Mouse (Mus musculus) ES-CJ7 (cell line): ENCODE results near the gene Gck.
"Not testable (repeated sequence)": the region's sequence is repeated elsewhere in the genome, so short reads cannot be mapped to it uniquely, and the experiment has no call there.

Source experiments
- DNase-seq: peaks from one replicate; pipeline ENCODE4 v3.0.0; 2011; ENCODE audit warnings: low read depth, low spot score

The Gck gene

DNA sequence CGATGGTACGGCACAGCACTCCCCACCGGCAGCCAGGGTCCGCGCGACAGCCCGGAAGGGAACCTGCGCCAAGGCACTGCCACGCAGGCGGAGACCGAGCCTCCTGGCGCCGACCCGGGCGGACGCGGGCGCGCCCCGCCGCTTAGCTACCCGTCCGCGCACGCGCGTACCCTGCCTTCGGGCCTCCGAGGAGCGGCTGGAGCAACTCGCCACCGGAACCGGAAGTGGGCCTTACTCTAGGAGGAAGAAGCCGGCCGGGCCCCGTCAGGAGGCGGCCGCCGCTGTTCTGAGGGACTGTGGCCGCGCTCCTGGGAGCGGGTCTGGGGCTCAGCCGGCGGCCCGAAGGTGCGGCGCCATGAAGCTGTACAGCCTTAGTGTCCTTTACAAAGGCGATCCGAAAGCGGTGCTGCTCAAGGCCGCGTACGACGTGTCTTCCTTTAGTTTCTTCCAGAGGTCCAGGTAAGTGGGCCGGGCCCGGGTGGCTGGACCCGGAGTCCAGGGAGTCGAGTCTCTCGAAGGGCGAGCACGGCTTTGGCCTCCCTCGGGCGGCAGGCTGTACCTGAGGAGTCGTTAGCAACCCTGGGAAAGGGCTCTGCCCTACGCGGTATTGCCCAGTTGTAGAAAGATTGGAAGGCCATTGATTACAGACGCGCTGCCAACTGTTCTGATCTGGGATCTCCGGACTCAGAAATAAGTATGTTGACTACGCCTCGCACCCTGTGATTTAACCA, 5.8 kb upstream of the Gck start, which contains the start of gene Ykt6:
Gene Ykt6, plus strand, starts transcription at position 148 of the 731 bp plus-strand sequence.
- peak; percentile 92 for DNase-seq

DNA sequence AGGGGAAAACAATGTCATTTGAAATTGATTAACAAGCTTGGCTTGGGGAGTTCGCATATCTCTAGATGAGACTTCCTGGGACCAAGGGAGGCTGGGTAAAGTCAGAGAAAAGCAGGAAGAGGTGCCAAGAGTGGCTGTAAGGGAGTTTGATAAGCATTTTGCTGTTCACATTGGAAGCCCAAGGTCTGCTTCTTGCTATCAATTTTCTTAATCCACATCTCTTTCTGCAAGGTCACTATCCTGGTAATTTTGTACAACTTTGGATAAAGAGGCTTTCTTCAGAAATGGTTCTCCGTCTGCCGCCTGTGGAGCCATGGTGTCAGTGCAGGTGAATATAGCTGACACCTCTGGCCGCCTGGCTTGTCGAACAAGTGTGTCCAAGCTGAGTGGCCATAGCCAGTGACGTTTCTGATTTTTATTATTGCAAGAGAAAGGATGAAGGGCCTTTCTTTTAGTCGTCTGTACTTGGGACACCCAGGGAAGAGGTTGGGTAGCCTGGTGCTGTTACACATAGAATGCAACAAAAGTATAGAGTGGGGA, 5.2 kb upstream of the Gck start:
- DNase-seq, result peak; percentile 68

DNA sequence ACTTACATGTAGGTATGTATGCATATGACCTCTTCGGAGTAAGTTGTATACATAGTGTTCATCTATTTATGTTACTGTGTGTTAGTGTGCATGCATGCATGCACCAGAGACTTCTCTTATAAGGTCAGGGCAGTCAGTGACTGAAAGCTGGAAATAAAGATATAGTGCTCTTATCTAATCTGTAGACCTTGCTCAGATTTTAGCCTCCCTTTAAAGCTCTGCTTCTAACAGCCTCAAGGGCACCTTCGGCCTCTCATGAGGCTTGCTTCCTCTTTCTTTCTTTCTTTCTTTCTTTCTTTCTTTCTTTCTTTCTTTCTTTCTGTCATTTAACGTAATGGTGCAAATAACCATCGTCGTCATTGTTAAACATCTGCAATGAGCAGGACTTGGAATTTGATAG, 4.6 kb upstream of the Gck start:
- DNase-seq, result no peak

DNA sequence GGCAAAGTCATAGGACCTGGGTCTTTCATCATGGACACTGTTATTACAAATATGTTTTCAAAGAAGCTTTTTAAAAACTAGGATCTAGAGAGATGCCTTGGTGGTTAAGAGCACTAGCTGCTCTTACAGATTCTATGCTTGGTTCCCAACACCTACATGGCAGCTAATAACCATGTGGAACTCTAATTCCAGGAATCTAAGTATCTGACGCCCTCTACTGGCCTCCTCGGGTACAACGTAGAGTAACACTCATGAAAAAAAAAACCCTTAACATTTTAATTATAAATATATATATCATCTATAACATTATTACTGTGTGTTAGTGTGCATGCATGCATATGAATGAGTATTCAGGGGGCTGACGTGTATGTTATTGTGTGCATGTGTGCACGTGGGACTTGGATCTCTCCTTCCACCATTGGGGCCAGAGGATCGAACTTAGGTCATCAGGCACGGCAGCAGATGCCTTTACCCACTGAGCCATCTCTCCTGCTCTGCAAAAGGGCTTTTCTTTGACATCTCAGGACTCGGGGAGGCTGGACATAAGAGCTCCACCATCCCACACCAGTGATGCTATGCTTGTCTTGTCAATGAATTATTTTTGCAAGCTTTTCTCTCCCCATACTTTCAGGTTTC, 3.4 kb upstream of the Gck start:
- DNase-seq, result peak; percentile 67

DNA sequence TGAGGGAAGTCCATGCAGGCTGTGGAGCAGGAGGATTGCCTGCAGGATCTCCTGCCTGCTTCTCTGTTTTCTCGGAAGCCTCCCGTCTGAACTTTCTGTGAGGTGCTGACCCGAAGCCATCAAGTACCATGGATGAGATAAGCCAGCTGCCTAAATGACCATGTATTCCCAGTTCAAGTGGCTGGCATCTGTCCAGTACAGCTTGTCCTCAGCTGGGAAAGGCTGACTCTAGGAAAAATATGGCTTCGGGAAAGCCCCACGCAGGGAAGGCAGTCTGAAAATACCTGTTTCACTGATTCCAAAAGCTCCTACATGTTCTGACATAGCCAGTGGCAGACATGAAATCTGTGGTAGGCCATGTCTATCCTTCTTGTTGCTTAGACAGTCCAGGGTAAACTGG, 2.6 kb upstream of the Gck start:
- no peak for DNase-seq

DNA sequence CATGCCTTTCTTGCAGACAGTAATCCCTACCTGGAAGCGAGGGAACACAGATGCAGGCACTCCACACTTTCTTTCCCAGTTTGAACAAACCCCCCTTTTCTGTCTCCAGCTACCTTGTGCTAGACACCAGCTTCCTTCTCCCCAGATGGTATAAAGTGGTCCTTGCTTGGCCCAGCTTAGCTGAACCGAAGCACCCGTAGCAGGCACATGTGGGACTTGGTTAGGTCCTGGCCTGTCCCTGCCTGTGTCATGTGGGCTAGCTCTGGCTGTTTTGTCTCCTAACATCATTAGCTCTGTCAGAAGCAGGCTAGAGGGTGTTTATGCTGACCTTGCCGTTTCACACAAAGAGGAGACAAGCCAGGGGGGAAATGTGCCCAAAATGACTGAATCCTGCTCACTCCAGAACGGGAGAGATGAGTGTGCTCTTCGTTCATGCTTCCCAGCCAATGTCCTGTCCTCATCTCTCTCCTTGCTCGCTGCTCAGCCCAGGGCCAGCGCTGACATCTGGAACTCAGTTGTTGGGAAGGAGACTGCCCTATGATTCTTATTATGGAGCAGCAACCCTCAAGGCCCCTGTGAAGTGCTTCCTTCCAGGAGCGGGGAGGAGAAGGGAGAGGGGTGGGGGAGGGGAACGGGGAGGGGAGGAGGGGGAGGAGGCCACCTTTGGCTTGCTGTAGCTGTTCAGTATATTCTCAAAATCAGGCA, 1.2 kb downstream of the Gck start:
- DNase-seq, result no peak

DNA sequence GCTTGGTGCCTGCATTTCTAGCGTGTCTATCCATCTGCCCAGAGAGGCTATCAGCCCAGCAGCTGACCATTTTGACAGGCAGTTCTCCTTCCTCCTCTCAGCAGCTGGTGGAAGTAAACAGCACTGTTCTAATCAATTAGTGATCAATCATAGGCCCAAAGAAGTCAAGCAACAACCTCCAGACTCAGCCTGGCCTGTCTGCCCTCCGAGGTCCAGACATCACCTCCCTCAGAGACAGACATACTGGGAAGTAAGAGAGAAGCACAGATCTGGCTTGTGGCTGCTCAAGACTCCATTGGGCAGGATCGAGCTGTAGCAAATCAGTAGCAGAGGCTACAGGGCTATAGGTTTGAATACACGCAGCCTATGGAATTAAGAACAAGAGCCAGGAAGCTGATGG, 2.1 kb downstream of the Gck start:
- no peak for DNase-seq

DNA sequence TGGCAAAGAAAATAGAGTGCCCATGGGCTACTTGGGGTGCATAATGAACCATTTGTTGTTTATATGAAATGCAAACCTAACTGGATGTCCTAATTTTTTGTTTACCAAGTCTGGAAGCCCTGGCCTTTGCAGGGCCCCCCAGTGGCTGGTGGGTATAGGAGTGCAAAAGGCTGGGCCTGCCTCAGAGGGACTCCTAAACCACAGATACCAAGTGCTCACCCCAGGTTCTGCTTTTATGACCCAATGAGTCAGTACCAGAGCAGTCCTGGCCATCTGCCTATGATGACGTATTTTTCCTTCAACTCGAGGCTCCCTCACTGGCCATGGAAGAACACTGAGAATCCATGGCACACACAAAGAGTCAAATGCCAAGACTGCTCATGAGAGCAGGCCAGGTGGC, 4.8 kb downstream of the Gck start:
- DNase-seq, result no peak

DNA sequence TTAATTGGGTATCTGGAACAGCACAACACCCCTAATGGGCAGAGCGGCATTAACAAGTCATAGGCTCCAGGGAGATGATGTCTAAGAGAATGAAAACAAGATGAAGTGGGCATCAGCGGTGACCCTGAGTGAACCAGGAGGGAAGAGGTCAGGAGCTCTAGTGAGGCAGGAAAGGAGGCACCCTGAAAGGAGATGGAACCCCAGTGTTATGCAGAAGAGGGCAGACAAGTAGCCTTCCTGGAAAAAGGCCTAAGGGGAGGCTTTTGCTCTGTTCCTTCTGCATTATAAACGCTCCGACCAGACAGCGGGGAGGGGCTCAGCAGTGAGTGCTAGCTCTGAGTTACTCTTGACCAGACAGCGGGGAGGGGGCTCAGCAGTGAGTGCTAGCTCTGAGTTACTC, 6.9 kb downstream of the Gck start:
- DNase-seq, result peak; percentile 92

DNA sequence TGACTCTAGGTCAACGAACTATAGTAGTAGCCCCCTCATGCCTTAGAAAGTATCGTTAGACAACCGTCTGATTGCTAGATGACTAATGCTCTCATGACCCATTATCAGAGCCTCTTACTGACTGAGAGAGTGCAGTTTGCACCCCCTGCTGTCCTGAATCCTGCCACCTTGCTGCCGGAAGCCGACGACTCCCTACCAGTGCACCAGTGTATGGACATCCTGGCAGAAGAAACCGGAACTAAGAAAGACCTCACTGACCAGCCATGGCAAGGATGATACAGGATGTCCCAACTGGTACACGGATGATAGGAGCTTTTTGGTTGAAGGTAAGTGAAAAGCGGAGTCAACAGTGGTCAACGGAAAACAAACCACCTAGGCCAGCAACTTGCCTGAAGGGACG, 15.3 kb downstream of the Gck start:
- DNase-seq, result not testable (repeated sequence)

DNA sequence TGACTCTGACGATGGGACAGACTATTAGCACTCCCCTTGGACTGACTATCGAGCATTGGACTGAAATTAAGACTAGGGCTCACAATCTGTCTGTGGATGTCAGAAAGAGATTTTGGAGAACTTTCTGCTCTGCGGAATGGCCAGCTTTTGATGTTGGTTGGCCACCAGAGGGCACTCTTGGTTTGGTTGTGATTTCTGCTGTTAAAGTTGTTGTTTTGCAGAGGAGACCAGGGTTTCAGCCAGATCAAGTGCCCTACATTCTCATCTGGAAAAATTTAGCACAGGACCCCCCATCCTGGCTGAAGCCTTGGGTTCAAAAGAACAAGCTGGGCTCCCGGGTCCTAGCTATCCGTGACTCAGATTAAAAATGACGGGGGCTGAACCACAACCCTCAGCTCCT, 17.9 kb downstream of the Gck start:
- not testable (repeated sequence) for DNase-seq

DNA sequence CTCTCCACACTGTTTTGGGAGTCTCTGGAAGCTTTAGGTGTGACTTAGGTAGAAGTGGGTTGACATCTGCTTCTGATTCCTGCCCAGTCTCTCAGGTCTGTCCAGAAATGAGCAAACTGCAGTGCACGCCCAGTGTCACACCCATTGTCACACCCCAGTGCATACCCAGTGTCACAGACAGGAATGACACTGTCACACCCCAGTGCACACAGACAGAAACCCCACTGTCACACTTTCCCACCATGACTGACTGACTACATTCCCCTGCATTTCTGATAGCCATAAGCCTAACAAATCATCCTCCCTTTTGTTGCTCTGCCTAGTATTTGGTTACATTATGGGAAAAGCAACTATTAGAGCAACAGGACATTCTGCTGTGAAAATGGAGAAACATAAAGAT, 19.3 kb downstream of the Gck start:
- no peak for DNase-seq

DNA sequence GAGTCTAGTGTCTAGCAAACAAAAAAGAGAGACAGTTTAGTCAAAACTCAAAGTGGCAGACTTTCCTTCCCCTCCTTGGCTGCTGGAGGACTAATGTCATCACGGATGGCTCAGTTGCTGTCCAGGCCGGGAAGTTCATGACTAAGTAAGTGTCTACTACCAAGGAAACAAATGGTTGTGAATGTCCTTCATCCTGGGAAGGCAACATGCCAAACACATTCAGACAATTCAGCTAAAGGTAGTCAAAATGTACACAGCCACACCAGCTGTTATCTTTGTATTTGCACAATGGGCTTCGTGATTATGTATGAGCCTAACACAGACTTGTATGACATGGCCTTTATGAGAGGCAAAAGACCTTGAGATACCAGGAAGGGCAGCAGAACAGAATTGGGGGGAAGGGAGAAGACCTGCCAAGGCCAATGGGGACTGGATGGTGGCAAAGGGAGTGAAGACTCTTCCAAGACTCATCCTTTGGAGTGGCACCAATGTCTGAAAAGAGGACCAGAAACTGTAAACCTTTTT, 23.1 kb downstream of the Gck start:
- no peak for DNase-seq

DNA sequence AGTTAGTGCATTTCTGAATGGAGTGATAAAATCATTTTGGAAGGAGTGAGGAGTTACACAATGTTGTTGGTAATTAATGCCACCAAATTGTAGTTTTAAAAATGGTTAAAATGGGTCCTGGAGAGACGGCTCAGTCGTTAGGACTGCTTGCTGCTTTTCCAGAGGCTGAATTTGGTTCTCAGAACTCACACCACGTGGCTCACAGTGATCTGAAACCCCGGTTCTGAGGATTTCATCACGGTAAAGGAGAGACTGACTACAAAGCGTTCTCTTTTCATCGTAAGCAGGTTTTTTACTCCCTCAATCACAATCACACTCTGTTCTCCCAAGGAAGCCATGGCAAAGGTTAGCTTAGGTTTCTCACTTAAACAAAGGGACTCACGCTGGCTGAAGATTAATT, 25.2 kb downstream of the Gck start:
- DNase-seq, result no peak

DNA sequence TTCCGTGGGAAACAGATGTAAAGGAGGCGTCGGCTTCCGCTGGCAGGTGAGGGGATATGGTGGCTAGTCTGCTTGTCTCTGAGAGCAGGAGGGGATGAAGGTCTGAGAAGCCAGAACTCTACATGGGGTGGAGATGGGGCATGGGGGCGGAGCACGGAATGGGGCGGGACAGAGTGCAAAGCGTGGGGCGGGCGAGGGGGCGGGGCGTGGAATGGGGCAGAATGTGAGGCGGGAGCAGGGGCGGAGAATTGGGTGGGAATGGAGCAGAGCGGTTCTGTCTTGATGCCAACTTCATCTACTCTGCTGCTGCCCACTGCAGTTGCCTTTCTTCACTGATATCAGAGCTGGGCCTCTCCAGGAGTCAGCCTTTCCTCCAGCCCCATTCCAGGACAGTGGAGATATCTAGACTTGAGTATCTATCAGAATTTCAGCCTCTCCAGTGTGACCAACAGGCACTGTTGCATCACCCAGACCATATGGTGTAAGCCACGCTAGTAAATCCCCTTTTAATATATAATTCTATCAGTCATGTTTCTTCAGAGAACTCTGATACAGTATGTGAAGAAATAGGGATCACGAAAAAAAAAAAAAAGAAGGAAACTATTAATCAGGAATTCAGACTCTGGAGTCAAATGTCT, 29.4 kb downstream of the Gck start:
- DNase-seq, result peak; percentile 70

DNA sequence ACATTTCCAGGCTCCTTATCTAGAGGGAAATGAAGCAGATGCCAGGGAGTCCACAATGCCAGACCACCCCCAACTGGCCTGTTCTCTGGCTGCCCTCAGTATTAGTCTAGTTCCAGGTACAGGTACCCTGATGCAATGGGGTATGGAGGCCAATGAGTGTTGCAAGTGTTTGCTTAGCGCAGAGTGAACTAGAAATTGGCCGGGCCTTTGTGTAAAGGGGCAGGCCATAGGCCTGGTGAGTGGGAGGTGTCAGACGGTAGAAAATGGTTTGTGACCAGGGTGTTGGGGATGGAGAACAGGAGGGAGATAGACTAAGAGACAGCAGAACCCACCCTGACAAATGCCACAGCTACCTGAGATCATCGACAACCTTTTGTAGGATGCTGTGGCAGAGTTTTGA, 30.3 kb downstream of the Gck start:
- no peak for DNase-seq

DNA sequence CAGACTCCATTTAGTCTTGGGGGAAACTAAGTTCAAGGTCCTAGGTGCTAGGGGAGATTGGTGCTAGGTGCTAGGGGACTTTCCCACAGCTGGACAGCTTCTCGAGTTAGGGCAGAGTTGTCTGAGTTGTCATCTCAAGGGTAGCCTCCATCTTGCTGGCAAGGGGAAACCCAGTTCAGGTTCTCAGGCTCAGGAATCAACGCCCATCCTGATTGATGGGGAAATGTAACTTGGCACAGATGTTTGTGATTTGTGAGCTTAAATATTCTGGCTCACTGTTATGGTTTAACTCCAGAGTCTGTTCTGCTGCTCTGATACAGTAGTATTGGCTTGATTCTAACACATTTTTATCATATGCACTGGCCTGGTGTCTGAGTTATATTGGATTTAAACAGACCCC, 31.8 kb downstream of the Gck start:
- DNase-seq, result no peak

DNA sequence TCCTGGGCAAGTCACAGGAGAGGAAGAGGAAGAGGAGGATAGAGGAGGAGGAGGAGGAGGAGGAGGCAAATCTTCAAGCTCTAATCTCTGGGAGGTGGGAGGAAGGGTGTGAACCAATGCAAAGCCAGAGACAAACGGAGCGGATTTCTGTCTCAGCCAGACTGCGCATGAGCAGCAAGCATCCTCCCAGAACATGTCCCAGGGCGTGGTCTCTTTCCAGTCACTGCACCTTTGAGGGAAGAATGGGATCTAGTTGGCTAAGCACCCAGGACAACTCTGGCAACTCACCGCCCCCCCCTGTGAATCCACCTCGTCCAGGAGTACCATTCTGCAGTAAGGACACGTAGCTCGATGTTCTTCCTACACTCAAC, 33.7 kb downstream of the Gck start:
- DNase-seq, result peak; percentile 75

DNA sequence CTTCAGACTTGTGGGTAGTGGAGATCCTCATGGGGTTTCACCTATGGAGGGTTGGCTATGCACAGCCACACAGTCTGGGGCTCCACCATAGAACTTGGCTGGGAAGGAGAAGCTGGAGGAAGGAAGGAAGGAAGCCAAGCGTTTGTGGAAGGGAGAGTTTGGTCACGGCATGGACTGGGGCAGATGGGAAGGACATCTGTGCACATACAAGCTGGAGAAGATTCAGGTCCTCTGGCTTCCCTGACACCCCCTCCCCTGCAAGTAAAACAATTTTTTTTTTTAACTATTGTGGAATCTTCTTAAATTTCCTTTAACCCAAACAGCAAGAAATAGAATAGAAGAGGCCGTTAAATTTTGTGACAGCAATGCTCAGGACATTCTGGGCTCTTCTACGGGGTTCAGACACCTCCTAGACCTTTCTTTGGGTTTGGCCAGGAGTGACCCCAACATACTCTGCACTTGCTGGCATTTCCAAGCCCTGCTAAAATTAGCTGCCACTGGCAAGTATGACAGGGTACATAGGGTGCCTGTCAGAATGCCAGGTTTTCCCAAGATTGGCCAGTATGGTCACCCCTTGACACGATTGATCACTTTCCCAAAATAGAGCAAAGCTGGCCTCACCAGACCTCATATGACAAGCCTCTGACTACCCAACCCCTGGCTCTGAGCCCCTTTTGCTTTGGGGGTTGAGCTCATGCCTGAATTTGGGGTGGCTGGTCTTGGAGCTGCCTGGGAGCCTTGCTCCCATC, 34.3 kb downstream of the Gck start:
- no peak for DNase-seq

DNA sequence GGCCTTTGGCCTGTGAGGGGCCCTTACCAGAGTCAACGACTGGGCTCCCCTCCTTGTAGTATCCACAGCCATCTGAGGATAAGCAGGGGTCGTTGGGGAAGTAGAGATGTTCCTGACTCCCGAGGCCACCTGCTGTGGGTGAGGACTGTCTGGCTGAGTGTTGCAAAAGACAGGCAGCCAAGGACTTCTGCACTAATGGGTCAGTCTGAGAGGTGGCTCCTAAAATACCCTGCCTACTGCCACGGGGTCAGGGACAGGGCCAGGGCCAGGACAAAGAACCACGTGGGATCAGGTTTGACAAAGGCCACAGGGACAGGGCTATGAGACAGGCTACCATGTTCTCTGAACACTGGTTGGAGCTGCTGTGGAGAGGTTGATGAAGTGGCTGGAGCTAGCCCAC, 34.9 kb downstream of the Gck start:
- no peak for DNase-seq

DNA sequence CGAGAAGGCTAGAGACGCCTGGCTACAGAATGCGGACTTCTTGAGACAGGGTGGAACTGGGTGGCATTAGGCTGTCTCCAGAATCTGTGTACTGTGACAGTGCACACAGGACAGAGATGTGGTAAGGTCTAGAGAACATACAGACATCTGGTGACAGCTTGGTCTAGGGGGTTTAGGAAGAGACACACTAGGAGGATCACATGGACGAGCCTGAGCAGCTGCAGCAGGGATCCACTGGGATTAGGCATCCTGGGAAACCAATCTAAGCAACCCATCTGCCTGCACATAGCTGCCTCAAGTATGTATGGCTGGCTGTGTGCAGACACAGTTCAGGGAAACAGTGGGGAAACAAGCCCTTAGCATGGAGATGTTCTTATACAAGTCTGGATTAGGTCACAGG, 35.9 kb downstream of the Gck start:
- DNase-seq, result no peak
